8 mouse cellular contexts compared by ENCODE assay signal in genomic region chr2:4561196-4561595, GRCm38 (mm10).
A peak's percentile ranks its signal among the peaks of the same experiment; 100 is the strongest.
DNase-seq lines count a peak whose midpoint lies in the region; ATAC-seq and TF ChIP-seq lines count a peak whose summit lies in the region.

No protein-coding gene starts in this region.

- WGBS in lung, embryonic 15.5 days = 10% methylated on average over 5 of the region's 5 CpGs
- WGBS in embryonic facial prominence, embryonic 15.5 days = 16% methylated on average over 5 of the region's 5 CpGs
- WGBS in intestine, embryonic 16.5 days = 20% methylated on average over 5 of the region's 5 CpGs

- no peaks in the 10 kb centered on the region for H3K9me3 ChIP-seq in lung, embryonic 15.5 days
- H3K9me3 ChIP-seq in embryonic facial prominence, embryonic 15.5 days (replicated peaks) = no peaks in the 10 kb centered on the region
- no peaks in the 10 kb centered on the region for H3K9me3 ChIP-seq in intestine, embryonic 16.5 days (ENCODE audit: control insufficient read depth, low read length)

- no peak for TF ChIP-seq POLR2A in myocyte (IDR thresholded peaks at IDR 0.05; ENCODE audit: insufficient read length, low read depth)

- H3K9ac ChIP-seq in lung, embryonic 15.5 days = peak overlapping the region; percentile 57
- peak overlapping the region; percentile 45; the same call in 1 of the 2 replicates for H3K9ac ChIP-seq in embryonic facial prominence, embryonic 15.5 days
- peak overlapping the region; percentile 64 for H3K9ac ChIP-seq in intestine, embryonic 16.5 days (ENCODE audit: low read depth, low read length)

- H3K4me2 ChIP-seq in lung, embryonic 15.5 days = peak overlapping the region; percentile 74
- H3K4me2 ChIP-seq in embryonic facial prominence, embryonic 15.5 days (replicated peaks) = peak overlapping the region; percentile 65
- H3K4me2 ChIP-seq in intestine, embryonic 16.5 days (ENCODE audit: low read depth, low read length) = peak overlapping the region; percentile 72
- H3K4me2 ChIP-seq in myocyte (ENCODE audit: low read depth) = peak overlapping the region; percentile 89

- peak overlapping the region; percentile 98 for H3K27ac ChIP-seq in lung, embryonic 15.5 days
- H3K27ac ChIP-seq in embryonic facial prominence, embryonic 15.5 days (replicated peaks) = peak overlapping the region; percentile 67
- peak overlapping the region; percentile 57 for H3K27ac ChIP-seq in intestine, embryonic 16.5 days (ENCODE audit: low read length)

- DNase-seq in lung, postnatal 25 days (ENCODE audit: low spot score) = no peak
- DNase-seq in left cerebral cortex, postnatal 4 days = no peak
- no peak for DNase-seq in adrenal gland, postnatal 4 days (ENCODE audit: low spot score in 2 of 2)
- no peak for DNase-seq in layer of hippocampus, postnatal 25 days (ENCODE audit: extremely low spot score in 1 of 2, low spot score in 1 of 2)

- no peak for ATAC-seq in lung, embryonic 15.5 days (ENCODE audit: borderline replicate concordance, extremely low read depth, low FRiP score, low TSS enrichment)
- ATAC-seq in embryonic facial prominence, embryonic 15.5 days (ENCODE audit: insufficient number of reproducible peaks, low FRiP score, low TSS enrichment, low read depth) = no peak
- ATAC-seq in intestine, embryonic 16.5 days = peak; percentile 37

- peaks cover 81% of the 10 kb centered on the region for H3K4me1 ChIP-seq in lung, embryonic 15.5 days
- H3K4me1 ChIP-seq in embryonic facial prominence, embryonic 15.5 days = peaks cover 81% of the 10 kb centered on the region
- H3K4me1 ChIP-seq in intestine, embryonic 16.5 days (ENCODE audit: control insufficient read depth, insufficient read depth, low read length) = peaks cover 39% of the 10 kb centered on the region

- H3ac ChIP-seq in myocyte (ENCODE audit: control insufficient read depth, insufficient read length) = peak overlapping the region; percentile 39

- intact Hi-C loops in left cerebral cortex, postnatal 4 days (cut with DNase I) = no loop called here

- H3K79me2 ChIP-seq in myocyte (ENCODE audit: control insufficient read depth, insufficient read depth) = peaks cover 71% of the 10 kb centered on the region

- H3K36me3 ChIP-seq in lung, embryonic 15.5 days = peaks cover under 1% of the 10 kb centered on the region
- peaks cover 12% of the 10 kb centered on the region for H3K36me3 ChIP-seq in embryonic facial prominence, embryonic 15.5 days
- no peaks in the 10 kb centered on the region for H3K36me3 ChIP-seq in intestine, embryonic 16.5 days (ENCODE audit: control insufficient read depth, insufficient read depth, low read length)
- peaks cover 13% of the 10 kb centered on the region for H3K36me3 ChIP-seq in myocyte (ENCODE audit: control insufficient read depth, insufficient read depth)

- H3K27me3 ChIP-seq in lung, embryonic 15.5 days = no peaks in the 10 kb centered on the region
- no peaks in the 10 kb centered on the region for H3K27me3 ChIP-seq in embryonic facial prominence, embryonic 15.5 days
- no peaks in the 10 kb centered on the region for H3K27me3 ChIP-seq in intestine, embryonic 16.5 days (replicated peaks; ENCODE audit: control insufficient read depth, insufficient read depth, low read length)
- no peaks in the 10 kb centered on the region for H3K27me3 ChIP-seq in myocyte (ENCODE audit: control insufficient read depth, insufficient read depth, insufficient read length)

- peak overlapping the region; percentile 55 for H3K4me3 ChIP-seq in lung, embryonic 15.5 days
- H3K4me3 ChIP-seq in embryonic facial prominence, embryonic 15.5 days (replicated peaks) = peak overlapping the region; percentile 53
- H3K4me3 ChIP-seq in intestine, embryonic 16.5 days (ENCODE audit: low read length) = peak overlapping the region; percentile 57
- peak overlapping the region; percentile 42 for H3K4me3 ChIP-seq in myocyte

TF ChIP-seq in myocyte, 11 proteins besides CTCF, POLR2A, EP300 and RAD21:
- no peak for TF ChIP-seq MAX (IDR thresholded peaks at IDR 0.05; ENCODE audit: low read depth)
- TF ChIP-seq POLR2AphosphoS2 (IDR thresholded peaks at IDR 0.05; ENCODE audit: insufficient read length, low read depth) = peak; percentile 49
